Mouse (Mus musculus): Measurements from ENCODE around the gene Gulp1. TPM values are rescaled to one million over a fixed set of nuclear protein-coding genes. Genes with fewer than 3 reads are reported as not detected.

Gene Gulp1
- total RNA-seq (2021), result 10 to 100 TPM; 11.4 to 12.2 TPM

- DNase-seq, result peak; percentile 78 to 84
- intact Hi-C loops (cut with DNase I), result loop anchor here (2.0 to 5.0 kb wide), 2 partner anchors 189 to 761 kb away; partner anchors contain the start of gene Col3a1
These were observed at the start of gene Gulp1 for GRCm38 (mm10) chr1:44551461-44552370. Gulp1 (plus strand) TSS chr1:44551511.

GRCm38 (mm10) chr1:44550261-44550660 is 1.1 kb upstream of the Gulp1 start:
- DNase-seq, result peak in 1 of 2 experiments; percentile 4
- intact Hi-C loops (cut with DNase I), result loop anchor here (2.0 to 5.0 kb wide), 2 partner anchors 191 to 762 kb away; partner anchors contain the start of gene Col3a1

- peak; percentile 73 for DNase-seq
- intact Hi-C loops (cut with DNase I), result loop anchor here (5.0 kb wide), 1 partner anchor 760 kb away; the partner anchor contains the start of gene Col3a1
These were observed 1.1 kb downstream of the Gulp1 start for GRCm38 (mm10) chr1:44552371-44552841.

GRCm38 (mm10) chr1:44553166-44553898 is 2.0 kb downstream of the Gulp1 start:
- peak; percentile 55 to 67 for DNase-seq
- intact Hi-C loops (cut with DNase I), result loop anchor here (5.0 kb wide), 1 partner anchor 759 kb away; the partner anchor contains the start of gene Col3a1

- intact Hi-C loops (cut with DNase I), result no loop called here
- no peak for DNase-seq
These were observed 16.1 kb downstream of the Gulp1 start for GRCm38 (mm10) chr1:44567431-44567830.

- DNase-seq, result no peak
- intact Hi-C loops (cut with DNase I), result no loop called here
These were observed 17.0 kb downstream of the Gulp1 start for GRCm38 (mm10) chr1:44568296-44568695.

- intact Hi-C loops (cut with DNase I), result no loop called here
- DNase-seq, result no peak
These were observed 24.7 kb downstream of the Gulp1 start for GRCm38 (mm10) chr1:44576001-44576400.

GRCm38 (mm10) chr1:44576610-44577009 is 25.3 kb downstream of the Gulp1 start:
- intact Hi-C loops (cut with DNase I), result no loop called here
- DNase-seq, result no peak

GRCm38 (mm10) chr1:44580390-44580789 is 29.1 kb downstream of the Gulp1 start:
- no peak for DNase-seq
- intact Hi-C loops (cut with DNase I), result no loop called here

GRCm38 (mm10) chr1:44584886-44585385 is 33.6 kb downstream of the Gulp1 start:
- peak in 1 of 2 experiments; percentile 6 for DNase-seq
- intact Hi-C loops (cut with DNase I), result no loop called here

- DNase-seq, result peak; percentile 25 to 37
- intact Hi-C loops (cut with DNase I), result no loop called here
These were observed 40.4 kb downstream of the Gulp1 start for GRCm38 (mm10) chr1:44591742-44592141.

GRCm38 (mm10) chr1:44593109-44593508 is 41.8 kb downstream of the Gulp1 start:
- intact Hi-C loops (cut with DNase I), result no loop called here

GRCm38 (mm10) chr1:44598312-44598711 is 47.0 kb downstream of the Gulp1 start:
- intact Hi-C loops (cut with DNase I), result no loop called here
- no peak for DNase-seq

More at GRCm38 (mm10) chr1:44593109-44593508, 41.8 kb downstream of the Gulp1 start:
- DNase-seq, result no peak

- no peak for DNase-seq
- intact Hi-C loops (cut with DNase I), result no loop called here
These were observed 62.2 kb downstream of the Gulp1 start for GRCm38 (mm10) chr1:44613294-44614041.

GRCm38 (mm10) chr1:44618751-44619150 is 67.4 kb downstream of the Gulp1 start:
- no peak for DNase-seq
- intact Hi-C loops (cut with DNase I), result no loop called here

- DNase-seq, result no peak
- intact Hi-C loops (cut with DNase I), result no loop called here
These were observed 83.2 kb downstream of the Gulp1 start for GRCm38 (mm10) chr1:44634481-44634880.

- DNase-seq, result no peak
- intact Hi-C loops (cut with DNase I), result no loop called here
These were observed 94.5 kb downstream of the Gulp1 start for GRCm38 (mm10) chr1:44645678-44646276.

- intact Hi-C loops (cut with DNase I), result no loop called here
- no peak for DNase-seq
These were observed 127.7 kb downstream of the Gulp1 start for GRCm38 (mm10) chr1:44678974-44679373.

GRCm38 (mm10) chr1:44679415-44679814 is 128.1 kb downstream of the Gulp1 start:
- DNase-seq, result no peak
- intact Hi-C loops (cut with DNase I), result no loop called here

- no peak for DNase-seq
- intact Hi-C loops (cut with DNase I), result no loop called here
These were observed 131.2 kb downstream of the Gulp1 start for GRCm38 (mm10) chr1:44682556-44682955.
